Mouse (Mus musculus): ENCODE measurements at regions not wholly inside any gene's neighbourhood (a gene's known extent, or its start where the extent isn't known, plus 50 kb on each side); places are given as distances from the start of the nearest gene placed in this dataset.

GRCm38 (mm10) chr5:11983452-11983851 is 65.6 kb downstream of the 4933402N22Rik start:
- no peak for TF ChIP-seq CTCF (conservative IDR thresholded peaks at IDR 0.05)
- Histone ChIP-seq H3K27ac (no peak overlapping the region), H3K4me3 (no peak overlapping the region)
- no peak for DNase-seq (ENCODE audit: low spot score in 2 of 2)

- Histone ChIP-seq H3K4me3 (no peak overlapping the region), H3K27ac (no peak overlapping the region)
- no peak for TF ChIP-seq CTCF (conservative IDR thresholded peaks at IDR 0.05)
- DNase-seq (ENCODE audit: low spot score in 2 of 2): no peak
These were observed 71.3 kb downstream of the 4933402N22Rik start for GRCm38 (mm10) chr5:11989140-11989539.

- DNase-seq (ENCODE audit: low spot score in 2 of 2): no peak
- H3K27ac ChIP-seq: no peak overlapping the region
- H3K4me3 ChIP-seq: no peak overlapping the region
- TF ChIP-seq CTCF (conservative IDR thresholded peaks at IDR 0.05): peak; percentile 41
These were observed 82.9 kb downstream of the 4933402N22Rik start for GRCm38 (mm10) chr5:12000777-12001176.

- Histone ChIP-seq H3K4me3 (no peak overlapping the region), H3K27ac (no peak overlapping the region)
- TF ChIP-seq CTCF (conservative IDR thresholded peaks at IDR 0.05): no peak
- no peak for DNase-seq (ENCODE audit: low spot score in 2 of 2)
These were observed 88.6 kb downstream of the 4933402N22Rik start for GRCm38 (mm10) chr5:12006473-12006872.

- Histone ChIP-seq H3K4me3 (no peak overlapping the region), H3K27ac (no peak overlapping the region)
- no peak for TF ChIP-seq CTCF (conservative IDR thresholded peaks at IDR 0.05)
- DNase-seq (ENCODE audit: low spot score in 2 of 2): no peak
These were observed 98.5 kb downstream of the 4933402N22Rik start for GRCm38 (mm10) chr5:12016332-12016731.

GRCm38 (mm10) chr5:12020489-12020888 is 102.6 kb downstream of the 4933402N22Rik start:
- no peak overlapping the region for H3K27ac ChIP-seq
- DNase-seq (ENCODE audit: low spot score in 2 of 2): no peak
- H3K4me3 ChIP-seq: no peak overlapping the region
- no peak for TF ChIP-seq CTCF (conservative IDR thresholded peaks at IDR 0.05)

- no peak for TF ChIP-seq CTCF (conservative IDR thresholded peaks at IDR 0.05)
- DNase-seq (ENCODE audit: low spot score in 2 of 2): no peak
- H3K4me3 ChIP-seq: no peak overlapping the region
- H3K27ac ChIP-seq: no peak overlapping the region
These were observed 107.0 kb downstream of the 4933402N22Rik start for GRCm38 (mm10) chr5:12024705-12025383.

GRCm38 (mm10) chr5:12030002-12030401 is 112.2 kb downstream of the 4933402N22Rik start:
- DNase-seq (ENCODE audit: low spot score in 2 of 2): peak; percentile 51 to 62
- peak; percentile 94 for TF ChIP-seq CTCF (conservative IDR thresholded peaks at IDR 0.05)
- H3K4me3 ChIP-seq: no peak overlapping the region
- H3K27ac ChIP-seq: no peak overlapping the region

- no peak for TF ChIP-seq CTCF (conservative IDR thresholded peaks at IDR 0.05)
- no peak overlapping the region for H3K27ac ChIP-seq
- no peak for DNase-seq (ENCODE audit: low spot score in 2 of 2)
- H3K4me3 ChIP-seq: no peak overlapping the region
These were observed 132.0 kb downstream of the 4933402N22Rik start for GRCm38 (mm10) chr5:12049806-12050205.

- no peak for DNase-seq (ENCODE audit: low spot score in 2 of 2)
- Histone ChIP-seq H3K27ac (no peak overlapping the region), H3K4me3 (no peak overlapping the region)
- no peak for TF ChIP-seq CTCF (conservative IDR thresholded peaks at IDR 0.05)
These were observed 162.3 kb downstream of the 4933402N22Rik start for GRCm38 (mm10) chr5:12080191-12080590.

- no peak overlapping the region for H3K27ac ChIP-seq
- no peak for TF ChIP-seq CTCF (conservative IDR thresholded peaks at IDR 0.05)
- DNase-seq (ENCODE audit: low spot score in 2 of 2): no peak
- H3K4me3 ChIP-seq: no peak overlapping the region
These were observed 175.8 kb downstream of the 4933402N22Rik start for GRCm38 (mm10) chr5:12093680-12094079.

GRCm38 (mm10) chr5:12116587-12117354 is 198.9 kb downstream of the 4933402N22Rik start:
- DNase-seq (ENCODE audit: low spot score in 2 of 2): no peak
- no peak for TF ChIP-seq CTCF (conservative IDR thresholded peaks at IDR 0.05)
- H3K4me3 ChIP-seq: no peak overlapping the region
- H3K27ac ChIP-seq: no peak overlapping the region

- H3K27ac ChIP-seq: no peak overlapping the region
- no peak overlapping the region for H3K4me3 ChIP-seq
- no peak for TF ChIP-seq CTCF (conservative IDR thresholded peaks at IDR 0.05)
- DNase-seq (ENCODE audit: low spot score in 2 of 2): no peak
These were observed 207.1 kb downstream of the 4933402N22Rik start for GRCm38 (mm10) chr5:12124935-12125334.
